Mouse (Mus musculus): ENCODE measurements around the gene Enthd1. TPM values are rescaled to one million over a fixed set of nuclear protein-coding genes. Genes with fewer than 3 reads are reported as not detected.

Gene Enthd1
- total RNA-seq, 1 experiment from 2014 or later = not detected

DNA sequence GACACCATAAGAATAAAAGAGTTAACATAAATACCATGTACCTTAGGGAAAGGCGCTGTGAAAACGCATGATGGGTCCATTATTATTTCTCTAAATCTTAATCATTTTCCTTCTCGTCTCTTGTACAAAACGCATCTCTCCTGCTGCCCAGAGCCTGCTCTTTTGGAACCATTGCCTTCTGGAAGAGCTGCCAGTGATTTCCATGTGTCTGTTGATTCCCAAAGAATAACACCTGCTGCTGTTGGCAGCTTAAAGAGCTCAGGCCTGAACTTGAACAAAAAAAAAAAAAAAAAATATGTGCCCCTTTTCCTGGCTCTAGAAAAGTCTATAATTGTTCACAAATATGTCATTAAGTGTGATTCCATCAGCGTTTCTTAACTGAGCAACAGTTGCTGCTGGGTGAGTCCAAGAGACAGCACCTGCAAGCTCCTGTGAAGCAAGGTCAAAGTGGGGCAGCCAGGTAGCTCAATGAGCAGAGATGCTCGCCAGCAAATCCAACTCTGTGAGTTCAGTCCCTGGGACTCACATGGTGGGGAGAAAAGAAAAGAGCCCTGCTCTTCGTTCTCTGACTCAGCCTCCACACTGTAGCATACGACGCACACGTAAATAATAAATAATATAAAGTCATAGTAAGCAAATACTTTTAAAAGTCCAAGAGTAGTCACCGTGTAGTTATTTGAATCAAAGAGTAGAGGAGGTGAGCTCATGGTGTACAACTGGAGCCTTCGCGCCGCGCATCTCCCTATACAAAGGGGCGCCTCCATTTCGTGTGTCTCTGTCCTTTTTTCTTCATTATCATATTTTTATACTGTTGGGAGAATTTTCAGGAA lies 9.5 kb upstream of the Enthd1 start:
- no peak for DNase-seq

DNA sequence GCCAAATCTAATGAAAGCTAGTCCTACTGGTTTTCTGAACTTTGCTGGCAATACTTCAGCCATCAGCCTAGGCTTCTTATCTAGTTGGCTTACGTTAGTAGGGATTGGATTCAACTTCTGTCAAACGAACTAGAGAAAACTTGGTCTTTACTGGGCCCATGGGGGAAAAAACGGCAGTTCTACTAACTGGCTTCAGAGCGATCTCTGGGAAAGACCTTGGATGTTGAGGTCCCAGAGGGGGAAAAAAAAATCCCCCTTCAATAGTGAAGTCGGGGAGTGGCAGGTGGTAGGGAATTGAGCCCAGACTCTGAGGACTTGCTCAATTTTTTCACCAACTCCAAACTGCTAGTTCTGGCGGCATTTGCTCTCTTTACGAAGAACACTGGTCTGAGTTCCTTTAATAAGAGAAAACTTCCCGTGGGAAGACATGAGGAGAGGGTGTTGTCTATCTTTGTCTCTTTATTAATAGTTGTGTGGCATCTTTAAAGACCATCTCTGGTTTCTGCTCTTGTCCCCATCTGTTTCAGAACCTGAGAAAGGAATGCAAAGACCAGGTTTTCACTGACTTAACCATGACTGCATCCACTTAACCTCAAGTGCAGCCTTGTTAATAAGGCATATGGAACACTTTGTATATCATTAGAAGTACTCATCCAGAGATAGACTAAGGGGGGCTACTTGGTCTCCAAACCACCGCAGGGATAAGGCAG lies 8.0 kb upstream of the Enthd1 start:
- DNase-seq = no peak

GRCm38 (mm10) chr15:80572291-80572690 lies 7.3 kb upstream of the Enthd1 start, which contains the start of gene Grap2:
Grap2 (plus strand) TSS chr15:80572594.
- DNase-seq = peak; percentile 35

DNA sequence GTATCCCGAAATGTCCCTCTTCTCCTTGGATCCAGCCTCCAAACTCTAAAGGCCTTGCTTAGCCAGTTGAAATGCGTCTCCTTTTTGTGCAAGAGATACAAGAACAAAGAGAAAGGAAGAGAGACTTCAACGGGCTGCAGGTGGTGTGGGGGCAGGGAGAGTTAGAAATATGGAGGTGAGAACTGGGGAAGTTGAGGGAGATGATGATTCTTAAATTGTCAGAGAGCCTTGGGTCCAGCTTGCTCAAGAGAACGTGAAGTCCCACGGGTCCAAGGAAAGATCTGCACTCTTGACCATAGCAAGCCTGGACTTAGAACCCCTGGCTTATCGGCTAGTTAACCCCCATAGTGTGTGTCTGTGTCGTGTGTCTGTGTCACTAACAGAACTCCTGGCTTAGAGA lies 6.7 kb upstream of the Enthd1 start:
- no peak for DNase-seq

DNA sequence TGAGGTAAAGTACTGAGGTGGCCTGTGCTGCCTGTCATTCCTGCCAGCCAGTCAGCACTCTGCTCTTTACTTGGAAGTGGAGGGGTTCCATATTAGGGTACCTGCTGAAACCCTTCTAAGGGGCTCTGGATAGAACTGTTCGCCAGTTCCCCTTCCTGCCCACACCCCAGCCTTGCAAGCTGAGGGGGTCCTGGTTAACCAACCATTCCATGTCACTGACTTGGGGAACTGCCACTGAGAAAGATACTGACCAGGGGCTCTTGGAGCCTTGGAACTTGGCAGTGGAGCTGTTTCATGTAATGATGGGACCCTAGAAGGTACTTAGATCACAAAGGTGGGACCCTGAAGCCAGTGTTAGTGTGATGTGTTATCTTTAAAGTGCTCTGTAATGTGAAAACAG lies 5.3 kb upstream of the Enthd1 start:
- DNase-seq = no peak

DNA sequence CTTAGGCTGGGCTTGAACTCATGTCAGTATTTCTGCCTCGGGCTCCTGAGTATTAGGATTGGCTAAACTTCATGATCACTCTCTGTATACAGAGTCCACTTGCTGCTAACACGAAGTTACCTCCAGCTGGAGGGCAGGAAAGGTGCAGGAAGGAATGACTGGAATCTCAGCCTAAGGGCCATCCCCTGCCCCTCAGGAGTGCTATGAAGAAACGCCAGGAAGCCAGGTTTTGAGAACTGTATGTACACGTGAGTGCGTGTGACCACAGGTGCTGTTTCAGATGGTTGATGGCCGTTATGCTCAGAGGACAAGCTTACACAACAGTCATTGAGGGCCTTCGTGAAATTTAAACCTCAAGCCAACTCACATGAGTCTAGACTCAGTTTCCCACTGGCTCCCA lies 4.2 kb upstream of the Enthd1 start:
- DNase-seq = no peak

DNA sequence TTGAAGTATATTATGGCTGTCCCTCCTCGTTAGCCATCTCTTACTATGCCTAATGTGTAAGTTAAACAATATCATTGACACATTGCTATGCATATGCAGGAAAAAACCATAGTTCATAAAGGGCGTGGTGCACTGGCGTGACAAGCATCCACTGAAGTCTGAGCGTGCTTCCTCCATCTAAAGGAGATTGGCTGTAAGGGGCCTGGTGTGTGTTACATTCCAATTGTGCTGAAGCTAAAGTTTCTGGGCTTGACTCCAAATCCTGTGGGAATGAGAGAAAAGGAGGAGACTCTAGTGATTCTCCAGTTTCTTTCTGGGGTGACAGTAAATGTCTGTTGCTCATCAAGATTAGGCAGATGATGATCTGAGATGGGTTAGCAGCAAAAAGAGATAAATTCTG lies 2.8 kb upstream of the Enthd1 start:
- DNase-seq = no peak

DNA sequence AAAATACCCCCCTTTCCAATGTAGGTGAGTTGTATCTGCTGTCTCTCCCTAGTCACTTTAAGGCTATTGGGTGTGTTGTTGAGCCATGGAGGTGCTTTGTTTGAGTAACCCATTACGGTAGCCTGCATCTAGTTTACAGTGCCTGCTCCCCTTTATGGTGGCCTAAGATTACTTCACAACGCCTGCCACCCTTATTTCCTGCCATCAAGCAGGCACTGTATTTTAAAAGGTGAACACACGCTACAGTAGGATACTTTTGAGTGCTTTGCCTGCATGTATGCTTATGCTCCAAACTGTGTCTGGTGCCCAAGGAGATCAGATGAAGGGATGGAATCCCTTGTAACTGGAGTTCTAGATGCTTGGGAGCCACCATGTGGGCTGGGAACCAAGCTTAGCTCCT lies 2.2 kb upstream of the Enthd1 start:
- no peak for DNase-seq

DNA sequence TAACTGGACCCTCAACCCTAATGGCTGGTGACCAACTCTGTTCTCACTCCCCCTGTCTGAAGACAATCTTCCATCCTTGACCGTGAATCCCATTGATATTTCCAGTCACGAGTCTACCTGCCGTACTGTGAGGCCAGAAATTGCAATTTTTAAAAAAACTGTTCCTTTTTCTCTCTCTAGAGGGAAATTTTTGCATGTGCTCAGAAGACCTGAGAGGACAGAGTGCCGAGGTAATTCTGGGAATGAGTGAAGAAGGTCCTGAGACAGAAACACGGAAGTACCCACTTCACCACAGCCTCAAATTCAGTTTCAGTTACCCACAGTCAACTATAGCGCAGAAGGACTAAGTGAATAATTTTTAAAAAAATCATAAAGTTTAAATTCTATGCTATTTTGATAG lies 1.7 kb upstream of the Enthd1 start:
- no peak for DNase-seq

GRCm38 (mm10) chr15:80563634-80564208 lies 1.2 kb downstream of the Enthd1 start:
- DNase-seq = no peak

DNA sequence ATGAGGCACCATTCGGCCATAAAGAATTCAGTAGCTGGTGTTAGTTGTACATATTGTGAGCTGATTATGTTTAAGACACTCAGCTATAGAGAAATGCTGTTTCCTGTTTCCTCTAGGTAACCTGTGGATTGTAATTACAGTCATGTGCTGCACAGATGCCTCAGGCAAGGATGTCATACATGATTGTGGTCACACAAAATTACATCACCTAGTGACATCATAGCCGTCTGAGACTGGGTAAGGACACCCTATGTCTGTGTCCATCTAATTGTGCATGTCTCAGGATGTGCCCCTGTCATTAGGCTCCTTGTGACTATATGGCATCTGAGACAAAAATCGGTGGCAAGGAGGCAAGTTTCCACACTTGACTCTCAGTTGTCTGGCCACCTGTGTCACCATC lies 2.5 kb downstream of the Enthd1 start:
- DNase-seq = no peak

DNA sequence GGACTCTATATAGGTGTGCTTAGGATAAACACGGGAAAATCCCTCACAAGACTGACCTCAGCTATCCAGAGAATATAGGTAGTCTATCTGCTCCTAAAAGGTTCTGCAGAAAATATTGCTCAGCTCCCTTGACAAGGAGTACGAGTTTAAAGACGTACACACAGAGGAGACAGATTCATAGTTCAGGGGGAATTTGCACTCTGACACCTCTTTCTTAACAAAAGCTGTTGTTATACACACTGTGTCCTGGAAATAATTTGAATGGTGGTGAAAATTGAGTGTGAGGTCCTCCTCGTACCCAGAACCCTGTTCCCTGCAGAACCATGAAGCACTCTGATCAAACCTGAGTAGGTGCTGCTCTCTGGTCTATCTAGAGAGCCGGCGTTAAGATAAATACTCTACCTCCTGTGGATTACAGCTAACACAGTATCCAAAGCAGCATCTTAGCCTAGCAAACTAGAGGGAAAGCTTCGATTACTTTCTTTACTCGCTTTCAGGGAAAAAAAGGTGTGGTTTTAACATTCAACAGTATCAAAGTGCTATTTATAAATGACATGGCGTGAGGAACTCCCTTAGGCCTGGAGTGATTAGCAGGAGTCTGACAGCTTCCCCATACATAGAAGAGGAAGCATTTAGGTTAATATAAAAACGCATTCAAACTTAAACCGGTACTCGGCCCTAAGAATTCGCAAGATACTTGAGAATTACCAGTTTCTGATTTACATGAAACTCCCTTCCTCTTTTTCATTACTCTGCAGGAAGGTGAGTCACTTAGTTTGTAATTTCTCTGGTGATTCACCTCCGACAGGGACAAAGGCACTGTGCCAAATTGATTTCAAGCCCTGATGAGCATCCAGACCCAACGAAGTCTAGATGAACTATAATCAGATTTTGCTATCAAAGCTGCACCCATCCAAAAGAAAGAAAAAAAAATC lies 4.0 kb downstream of the Enthd1 start:
- DNase-seq = peak; percentile 45

GRCm38 (mm10) chr15:80559978-80560377 lies 5.0 kb downstream of the Enthd1 start:
- no peak for DNase-seq

- DNase-seq = no peak
Observed at GRCm38 (mm10) chr15:80559534-80559933, 5.4 kb downstream of the Enthd1 start.

- DNase-seq = no peak
Observed at GRCm38 (mm10) chr15:80557745-80558144, 7.2 kb downstream of the Enthd1 start.

- no peak for DNase-seq
Observed at GRCm38 (mm10) chr15:80556021-80556420, 8.9 kb downstream of the Enthd1 start.

DNA sequence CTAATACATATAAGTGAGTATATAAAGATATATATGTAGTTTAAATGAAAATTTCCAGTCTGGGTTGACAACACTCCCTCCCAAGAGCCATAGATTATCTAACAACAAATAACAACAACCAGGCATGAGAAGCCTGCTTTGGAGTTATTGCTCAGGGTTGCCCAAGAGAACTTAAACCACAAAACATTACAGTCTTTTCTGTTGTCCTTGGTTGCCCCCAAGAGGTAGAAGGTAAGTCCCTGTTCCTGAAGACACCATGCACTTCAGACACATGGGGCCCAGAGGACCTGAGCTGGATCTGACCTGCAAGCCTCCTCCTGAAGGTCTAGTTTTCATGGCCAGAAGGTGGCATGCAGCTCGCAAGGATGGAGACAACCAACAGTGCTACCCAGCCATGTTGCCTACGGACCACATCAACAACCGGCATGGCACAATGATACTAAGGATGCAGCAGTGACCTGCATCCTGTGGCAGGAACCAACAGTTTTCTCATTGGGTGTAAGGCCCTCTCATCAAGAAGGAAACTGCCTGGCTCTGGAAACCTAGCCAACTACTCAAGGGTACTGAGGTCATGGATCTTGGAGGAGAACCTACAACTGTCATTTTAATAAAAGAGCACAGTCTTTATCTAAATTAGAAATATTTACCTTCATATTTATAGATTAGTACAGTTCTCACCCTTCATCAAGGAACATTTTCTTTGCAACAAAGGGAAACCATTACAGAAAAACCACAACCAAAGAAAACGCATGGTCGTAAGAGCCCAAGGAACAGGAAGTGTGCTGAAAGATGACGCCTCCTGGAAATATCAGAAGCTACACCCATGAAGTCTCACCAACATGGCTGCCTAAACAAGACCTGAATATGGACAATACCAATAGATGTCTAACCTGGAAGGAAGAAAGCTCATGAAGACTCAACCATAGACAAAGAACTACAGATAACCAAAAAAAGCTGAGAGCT lies 9.8 kb downstream of the Enthd1 start:
- no peak for DNase-seq

- DNase-seq = no peak
Observed at GRCm38 (mm10) chr15:80545430-80545829, 19.5 kb downstream of the Enthd1 start.

- no peak for DNase-seq
Observed at GRCm38 (mm10) chr15:80544115-80544514, 20.8 kb downstream of the Enthd1 start.

DNA sequence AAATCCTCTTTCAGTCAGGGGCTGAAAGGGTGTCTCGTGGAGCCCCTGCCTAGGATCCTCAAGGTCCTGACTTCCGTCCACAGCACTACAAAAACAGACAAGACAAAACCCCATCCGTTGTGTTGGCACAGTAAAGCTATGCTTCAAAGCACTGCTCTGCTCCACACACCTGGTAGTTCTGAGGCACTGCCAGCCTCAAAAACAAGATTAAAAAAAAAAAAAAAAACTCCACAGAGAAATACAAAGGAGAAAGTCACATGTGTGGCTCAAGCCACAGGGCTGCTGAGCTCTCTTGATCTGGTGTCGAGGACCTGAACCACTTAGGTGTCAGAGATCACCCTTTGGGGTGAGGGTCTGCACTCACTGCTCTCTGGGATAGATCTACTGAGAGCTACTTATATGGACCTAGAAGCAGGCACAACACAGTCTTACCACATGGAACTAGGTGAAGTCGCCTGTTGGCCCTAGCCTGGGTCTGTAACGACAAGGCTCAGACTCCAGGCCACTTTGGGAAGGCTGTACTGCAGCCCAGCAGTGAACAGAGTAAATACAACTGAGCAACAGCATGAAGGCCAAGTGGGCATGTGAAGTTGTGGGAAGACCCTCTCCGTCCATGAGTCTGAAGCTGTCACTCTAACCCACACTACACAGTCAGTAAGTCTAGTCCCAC lies 26.1 kb downstream of the Enthd1 start:
- DNase-seq = no peak

Measured in adrenal gland, postnatal 14 days (tissue).